Mouse (Mus musculus): ENCODE measurements around the gene Gprc6a. TPM values are rescaled to one million over a fixed set of nuclear protein-coding genes. Genes with fewer than 3 reads are reported as not detected.

Gprc6a gene
- polyA plus RNA-seq (2012; rRNA removed): not detected in 2 replicates

DNA sequence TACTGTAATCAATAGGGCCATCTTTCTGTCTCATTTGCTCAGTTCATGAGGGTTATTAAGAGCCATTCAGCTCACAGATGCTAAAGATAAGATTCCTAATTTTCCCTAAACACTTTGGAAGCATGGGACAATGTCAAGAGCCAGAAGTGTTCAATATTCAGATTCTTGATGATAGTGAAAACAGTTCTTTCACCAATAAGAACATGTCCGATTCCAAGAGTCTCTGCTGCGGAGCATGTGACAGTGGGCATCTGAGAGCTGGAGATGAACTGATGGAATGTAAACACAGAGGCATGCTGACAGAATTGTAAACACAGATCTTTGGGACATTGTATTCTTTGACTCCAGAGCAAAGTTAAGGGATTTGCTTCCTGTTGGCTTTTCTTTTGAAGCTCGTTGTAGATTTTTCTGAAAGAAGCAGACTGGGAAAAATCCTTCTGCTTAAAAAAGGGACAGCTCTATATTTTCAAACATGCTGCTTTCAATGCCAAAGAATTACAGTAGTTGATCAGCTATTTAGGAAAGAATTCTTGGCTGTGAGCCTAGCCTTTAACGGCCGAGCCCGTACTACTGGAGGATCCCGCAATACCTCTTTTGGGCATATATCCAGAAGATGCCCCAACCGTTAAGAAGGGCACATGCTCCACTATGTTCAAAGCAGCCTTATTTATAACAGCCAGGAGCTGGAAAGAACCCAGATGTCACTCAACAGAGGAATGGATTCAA is at the start of gene Gprc6a:
Gprc6a (minus strand) TSS at position 51 of the 726 bp plus-strand sequence.
- no peak for DNase-seq
- Histone ChIP-seq H3K27ac (ENCODE audit: insufficient read depth, low read length) (no peak within 1 kb of the TSS), H3K27me3 (ENCODE audit: control insufficient read depth, insufficient read depth, low read length) (no peaks in the 10 kb centered on the region), H3K4me3 (replicated peaks; ENCODE audit: insufficient read depth, low read depth, low read length) (no peak within 1 kb of the TSS), H3K4me1 (ENCODE audit: control insufficient read depth, insufficient read depth, low read length) (no peaks in the 10 kb centered on the region)
- TF ChIP-seq POLR2A (IDR thresholded peaks at IDR 0.05; ENCODE audit: borderline replicate concordance, insufficient read depth, low read length) (no peak), CTCF (IDR thresholded peaks at IDR 0.05; ENCODE audit: borderline replicate concordance, insufficient read depth, low read depth, low read length) (no peak)
- 20% methylated on average over 8 of the region's 8 CpGs for WGBS

DNA sequence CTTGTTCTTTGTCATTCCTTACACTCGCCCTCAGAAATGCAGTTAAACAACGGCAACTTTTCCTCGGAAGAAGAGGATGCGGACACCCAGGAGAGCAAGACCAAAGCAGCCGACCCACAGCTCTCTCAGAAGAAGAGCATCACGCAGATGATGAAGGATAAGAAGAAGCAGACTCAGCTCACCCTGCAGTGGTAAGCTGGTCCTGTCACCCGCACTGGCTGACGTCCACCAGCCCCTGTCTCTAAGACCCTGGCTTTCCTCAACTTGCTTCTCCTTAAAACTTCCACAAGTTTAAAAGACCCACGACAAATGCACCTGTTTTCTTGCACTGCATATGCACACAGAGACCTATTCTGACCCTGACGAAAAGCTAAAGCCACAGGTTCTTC is 47.0 kb upstream of the Gprc6a start:
- Histone ChIP-seq H3K27me3 (ENCODE audit: control insufficient read depth, insufficient read depth, low read length) (peaks cover 1% of the 10 kb centered on the region; the same call in 1 of the 2 replicates), H3K4me3 (replicated peaks; ENCODE audit: insufficient read depth, low read depth, low read length) (no peak overlapping the region), H3K27ac (ENCODE audit: insufficient read depth, low read length) (no peak overlapping the region), H3K4me1 (ENCODE audit: control insufficient read depth, insufficient read depth, low read length) (peaks cover 3% of the 10 kb centered on the region; the same call in 1 of the 2 replicates)
- no peak for TF ChIP-seq CTCF (IDR thresholded peaks at IDR 0.05; ENCODE audit: borderline replicate concordance, insufficient read depth, low read depth, low read length)
- TF ChIP-seq POLR2A (IDR thresholded peaks at IDR 0.05; ENCODE audit: borderline replicate concordance, insufficient read depth, low read length): no peak
- DNase-seq: no peak
- 18% methylated on average over 10 of the region's 10 CpGs for WGBS

DNA sequence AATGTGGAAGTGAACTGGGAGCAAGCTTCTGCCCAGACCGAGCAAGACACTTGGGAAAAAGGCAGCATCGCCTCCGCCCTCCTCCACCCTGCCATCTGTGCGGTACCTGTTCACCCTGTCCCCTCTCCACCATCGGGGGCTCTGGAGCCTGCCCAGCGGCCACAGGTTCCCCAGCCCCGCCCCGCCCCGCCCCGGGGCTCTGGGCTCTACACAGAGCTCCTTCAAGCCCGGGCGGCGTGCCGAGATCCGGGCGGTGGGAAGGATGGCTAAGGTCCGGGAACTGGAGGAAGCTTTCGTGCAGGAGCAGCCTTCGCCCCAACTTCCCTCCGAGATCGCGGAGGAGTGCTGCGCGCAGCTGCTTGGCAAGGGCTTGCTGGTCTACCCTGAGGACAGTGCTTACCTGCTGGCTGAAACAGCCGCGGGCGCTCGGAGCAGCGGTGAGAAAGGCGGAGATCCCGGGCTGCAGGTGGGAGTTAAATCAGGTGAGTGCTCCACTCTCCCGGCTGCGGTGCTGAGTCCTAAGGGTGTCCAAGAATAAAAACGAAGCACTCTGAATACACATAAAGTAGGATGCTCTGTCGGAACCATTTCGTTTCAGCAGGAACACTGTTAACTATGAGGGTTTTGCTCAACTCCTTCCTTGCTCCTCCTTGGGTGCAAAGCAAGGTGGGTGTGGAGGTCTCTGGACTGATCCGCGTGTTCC is 46.4 kb upstream of the Gprc6a start, which contains the start of gene Rfx6:
Rfx6 (plus strand) TSS at position 209 of the 703 bp plus-strand sequence.
- Histone ChIP-seq H3K4me3 (replicated peaks; ENCODE audit: insufficient read depth, low read depth, low read length) (peak within 1 kb of the TSS; percentile 40), H3K4me1 (ENCODE audit: control insufficient read depth, insufficient read depth, low read length) (peaks cover 3% of the 10 kb centered on the region; the same call in 1 of the 2 replicates), H3K27me3 (ENCODE audit: control insufficient read depth, insufficient read depth, low read length) (peaks cover 1% of the 10 kb centered on the region; the same call in 1 of the 2 replicates), H3K27ac (ENCODE audit: insufficient read depth, low read length) (no peak within 1 kb of the TSS)
- WGBS: under 1% methylated on average over 38 of the region's 38 CpGs
- no peak for TF ChIP-seq CTCF (IDR thresholded peaks at IDR 0.05; ENCODE audit: borderline replicate concordance, insufficient read depth, low read depth, low read length)
- TF ChIP-seq POLR2A (IDR thresholded peaks at IDR 0.05; ENCODE audit: borderline replicate concordance, insufficient read depth, low read length): no peak
- DNase-seq: peak; percentile 11 to 19

DNA sequence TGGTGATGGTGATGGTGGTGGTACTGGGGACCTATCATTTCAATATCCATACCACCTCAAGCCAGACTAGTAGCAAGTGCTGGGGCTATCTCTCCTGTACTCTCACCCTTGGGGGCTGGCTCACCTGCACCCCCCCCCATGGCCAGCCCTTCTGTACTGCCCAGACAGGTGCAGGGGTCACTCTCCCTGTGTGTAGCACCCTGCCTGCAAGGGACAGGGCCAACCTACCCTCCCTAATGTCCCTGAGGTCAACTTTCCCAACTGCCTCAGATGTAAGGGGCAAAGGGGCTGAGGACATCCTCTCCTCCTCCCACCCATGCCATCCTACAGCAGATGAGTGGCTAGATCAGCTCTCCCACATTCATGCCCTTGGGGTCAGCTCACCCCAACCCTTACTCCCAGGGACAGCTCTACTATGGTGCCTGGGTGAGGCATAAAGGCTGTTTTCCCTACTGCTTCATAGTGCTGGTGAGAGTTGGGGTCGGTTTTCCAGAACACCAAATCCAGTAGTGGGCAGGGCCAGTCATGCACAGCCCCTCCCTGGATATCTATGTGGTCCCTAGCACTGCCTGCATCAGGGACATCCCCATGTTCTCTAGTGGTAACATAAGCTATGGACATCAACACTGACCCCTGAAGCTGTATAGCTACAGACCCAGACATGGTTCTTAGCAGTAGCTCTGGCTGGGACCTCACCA is 41.0 kb upstream of the Gprc6a start:
- Histone ChIP-seq H3K27ac (ENCODE audit: insufficient read depth, low read length) (no peak overlapping the region), H3K27me3 (ENCODE audit: control insufficient read depth, insufficient read depth, low read length) (no peaks in the 10 kb centered on the region; the same call in 1 of the 2 replicates), H3K4me1 (ENCODE audit: control insufficient read depth, insufficient read depth, low read length) (no peaks in the 10 kb centered on the region), H3K4me3 (replicated peaks; ENCODE audit: insufficient read depth, low read depth, low read length) (no peak overlapping the region)
- WGBS: 31% methylated on average over 1 of the region's 1 CpGs
- DNase-seq: no peak
- no peak for TF ChIP-seq CTCF (IDR thresholded peaks at IDR 0.05; ENCODE audit: borderline replicate concordance, insufficient read depth, low read depth, low read length)
- TF ChIP-seq POLR2A (IDR thresholded peaks at IDR 0.05; ENCODE audit: borderline replicate concordance, insufficient read depth, low read length): no peak

DNA sequence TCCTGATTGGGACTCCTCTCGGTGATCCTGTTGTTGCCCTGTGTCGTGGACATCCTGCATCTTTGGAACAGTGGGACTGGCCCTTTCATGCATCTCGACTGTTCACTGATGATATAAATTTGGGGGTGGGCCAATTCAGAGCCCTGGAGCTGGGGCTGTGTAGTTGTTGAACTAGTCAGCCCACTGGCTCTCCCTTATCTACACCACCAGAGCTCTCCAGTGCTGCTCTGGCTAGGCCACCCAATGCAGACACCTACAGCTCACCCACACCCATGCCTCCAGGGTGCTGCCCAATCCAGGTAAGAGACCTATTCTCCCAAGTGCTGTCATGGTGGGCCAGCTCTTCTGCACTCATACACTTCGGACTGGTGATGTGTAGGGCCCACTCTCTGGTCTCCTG is 40.3 kb upstream of the Gprc6a start:
- H3K27ac ChIP-seq (ENCODE audit: insufficient read depth, low read length): no peak overlapping the region
- TF ChIP-seq POLR2A (IDR thresholded peaks at IDR 0.05; ENCODE audit: borderline replicate concordance, insufficient read depth, low read length) (no peak), CTCF (IDR thresholded peaks at IDR 0.05; ENCODE audit: borderline replicate concordance, insufficient read depth, low read depth, low read length) (no peak)
- no peaks in the 10 kb centered on the region for H3K4me1 ChIP-seq (ENCODE audit: control insufficient read depth, insufficient read depth, low read length)
- no peak overlapping the region for H3K4me3 ChIP-seq (replicated peaks; ENCODE audit: insufficient read depth, low read depth, low read length)
- H3K27me3 ChIP-seq (ENCODE audit: control insufficient read depth, insufficient read depth, low read length): no peaks in the 10 kb centered on the region; the same call in 1 of the 2 replicates
- 72% methylated on average over 4 of the region's 4 CpGs for WGBS
- no peak for DNase-seq

DNA sequence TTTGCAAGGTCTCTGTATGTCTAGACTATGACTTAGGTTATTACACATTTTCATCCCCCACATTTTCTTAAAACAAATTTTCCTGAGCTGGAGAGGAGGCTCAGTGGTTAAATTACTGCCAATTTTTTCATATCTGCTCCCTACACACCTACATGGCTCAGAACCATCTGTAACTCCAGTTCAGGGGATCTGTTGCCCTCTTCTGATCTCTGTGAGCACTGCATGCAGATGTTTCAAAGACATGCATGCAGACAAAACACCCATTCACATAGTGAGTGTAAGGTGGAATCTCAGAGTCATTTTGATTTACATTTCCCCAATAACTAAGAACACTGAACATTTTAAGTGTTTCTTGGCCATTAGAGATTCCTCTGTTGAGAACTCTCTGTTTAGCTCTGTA is 38.1 kb upstream of the Gprc6a start:
- Histone ChIP-seq H3K4me3 (replicated peaks; ENCODE audit: insufficient read depth, low read depth, low read length) (no peak overlapping the region), H3K27ac (ENCODE audit: insufficient read depth, low read length) (no peak overlapping the region), H3K4me1 (ENCODE audit: control insufficient read depth, insufficient read depth, low read length) (no peaks in the 10 kb centered on the region), H3K27me3 (ENCODE audit: control insufficient read depth, insufficient read depth, low read length) (no peaks in the 10 kb centered on the region)
- TF ChIP-seq POLR2A (IDR thresholded peaks at IDR 0.05; ENCODE audit: borderline replicate concordance, insufficient read depth, low read length): no peak
- no peak for TF ChIP-seq CTCF (IDR thresholded peaks at IDR 0.05; ENCODE audit: borderline replicate concordance, insufficient read depth, low read depth, low read length)
- no peak for DNase-seq

DNA sequence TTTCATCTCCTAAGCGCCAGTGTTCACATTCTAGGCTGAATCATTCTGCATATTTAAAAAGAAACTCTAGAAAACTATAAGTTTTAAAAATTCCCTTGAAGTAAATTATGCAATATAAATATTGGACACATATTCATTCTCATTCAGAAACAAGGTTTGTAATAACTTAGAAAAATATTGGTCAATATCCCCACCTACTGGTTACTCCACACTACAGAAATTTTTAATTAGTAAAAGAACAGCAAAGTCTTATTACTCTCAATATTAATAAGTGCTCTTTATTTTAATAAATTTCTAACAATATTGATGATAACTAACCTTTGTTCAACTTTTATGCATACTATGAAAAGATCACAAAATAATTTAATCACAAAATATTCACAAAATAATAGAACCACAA is 26.1 kb upstream of the Gprc6a start:
- TF ChIP-seq CTCF (IDR thresholded peaks at IDR 0.05; ENCODE audit: borderline replicate concordance, insufficient read depth, low read depth, low read length): no peak
- TF ChIP-seq POLR2A (IDR thresholded peaks at IDR 0.05; ENCODE audit: borderline replicate concordance, insufficient read depth, low read length): no peak
- no peak for DNase-seq
- H3K4me1 ChIP-seq (ENCODE audit: control insufficient read depth, insufficient read depth, low read length): no peaks in the 10 kb centered on the region
- no peak overlapping the region for H3K27ac ChIP-seq (ENCODE audit: insufficient read depth, low read length)
- H3K27me3 ChIP-seq (ENCODE audit: control insufficient read depth, insufficient read depth, low read length): no peaks in the 10 kb centered on the region
- no peak overlapping the region for H3K4me3 ChIP-seq (replicated peaks; ENCODE audit: insufficient read depth, low read depth, low read length)
- WGBS: 69% methylated on average over 1 of the region's 1 CpGs
